Mouse (Mus musculus) embryonic facial prominence, embryonic 12.5 days (tissue): ENCODE data around the gene Adam1b. TPM values are rescaled to one million over a fixed set of nuclear protein-coding genes. Genes with fewer than 3 reads are reported as not detected.

Experiments
- ATAC-seq: fragments of 200-750 bp; cut with Nextera tagmentation; 2 replicates; pipeline ENCODE4 v1.8.0; 2017; ENCODE audit not compliant: insufficient number of reproducible peaks, insufficient read depth, low FRiP score, low TSS enrichment
- H3K27ac ChIP-seq: fragments of 300-500 bp; sonication (generic); 2 replicates; pipeline ENCODE4 v1.5.1; 2016; ENCODE audit warnings: mild to moderate bottlenecking
- H3K27me3 ChIP-seq: fragments of 300-500 bp; sonication (generic); 2 replicates; pipeline ENCODE4 v1.6.1; 2016; ENCODE audit warnings: mild to moderate bottlenecking, moderate library complexity
- H3K36me3 ChIP-seq: fragments of 300-500 bp; sonication (generic); 2 replicates; pipeline ENCODE4 v1.6.1; 2016; ENCODE audit warnings: mild to moderate bottlenecking
- H3K4me1 ChIP-seq: fragments of 300-500 bp; sonication (generic); 2 replicates; pipeline ENCODE4 v1.6.1; 2016
- H3K4me2 ChIP-seq: fragments of 300-500 bp; sonication (generic); replicated peaks from 2 replicates; pipeline ENCODE4 v1.6.1; 2016; ENCODE audit warnings: mild to moderate bottlenecking, moderate library complexity
- H3K4me3 ChIP-seq: fragments of 300-500 bp; sonication (generic); 2 replicates; pipeline ENCODE4 v1.5.1; 2016; ENCODE audit warnings: mild to moderate bottlenecking
- H3K9ac ChIP-seq: fragments of 300-500 bp; sonication (generic); 2 replicates; pipeline ENCODE4 v1.6.1; 2016; ENCODE audit warnings: mild to moderate bottlenecking, moderate library complexity
- H3K9me3 ChIP-seq: fragments of 300-500 bp; sonication (generic); 2 replicates; pipeline ENCODE4 v1.6.1; 2016; ENCODE audit warnings: mild to moderate bottlenecking, moderate library complexity
- WGBS: fragments of 180-500 bp; shearing (Covaris S2); methylation state at CpG from one replicate; pipeline ENCODE4 v1.1.7; 2016; 5-methylcytosine and 5-hydroxymethylcytosine counted together
- polyA plus RNA-seq: library from polyadenylated mRNA; unstranded; fragments of >200 nt; fragmentation: Nextera tagmentation; extraction: Ambion mirVana; gene quantifications from 2 replicates; pipeline ENCODE4 v1.2.1, GENCODE M21; 2016

Adam1b gene
- polyA plus RNA-seq, 1 experiment from 2014 or later, result not detected

DNA sequence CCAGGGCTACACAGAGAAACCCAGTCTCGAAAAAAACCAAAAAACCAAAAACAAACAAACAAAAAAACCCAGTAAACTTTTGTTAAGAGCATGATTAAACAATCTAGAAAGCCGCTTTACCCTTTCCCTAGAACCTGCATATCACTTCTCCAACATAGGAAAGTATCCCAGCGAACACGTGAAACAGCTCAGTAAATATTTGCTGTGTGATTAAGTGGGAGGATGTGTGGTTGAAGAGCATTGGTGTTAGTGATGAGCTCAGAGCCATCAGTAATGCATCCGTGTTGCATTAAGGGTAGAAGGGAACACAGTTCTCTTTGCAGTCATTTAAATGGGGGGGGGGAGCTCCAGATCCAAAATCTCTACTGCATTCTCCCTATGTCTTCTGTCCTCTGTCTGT, 18.4 kb downstream of the Adam1b start:
- no peak for ATAC-seq
- Histone ChIP-seq H3K9me3 (no peaks in the 10 kb centered on the region), H3K4me3 (no peak overlapping the region), H3K27ac (no peak overlapping the region), H3K4me2 (no peak overlapping the region), H3K27me3 (no peaks in the 10 kb centered on the region), H3K36me3 (no peaks in the 10 kb centered on the region), H3K9ac (no peak overlapping the region), H3K4me1 (no peaks in the 10 kb centered on the region)
- 82% methylated on average over 5 of the region's 5 CpGs for WGBS

DNA sequence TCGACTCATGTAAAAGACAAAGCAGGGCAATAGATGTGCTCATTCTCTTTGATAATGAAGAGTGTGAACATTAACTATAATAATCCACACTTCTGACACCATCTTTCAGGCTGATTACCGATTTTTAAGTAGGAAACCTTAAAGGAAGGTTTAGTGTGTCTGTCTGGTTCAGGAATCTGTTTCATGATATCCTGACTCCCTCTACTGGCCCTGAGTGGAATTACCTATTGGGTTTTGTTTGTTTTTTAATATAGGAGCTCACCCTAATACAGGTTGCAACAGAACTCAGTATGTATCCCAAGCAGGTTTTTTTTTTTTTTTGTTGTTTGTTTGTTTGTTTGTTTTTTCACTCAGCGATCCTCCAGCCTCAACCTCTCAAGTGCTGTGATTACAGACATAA, 25.6 kb downstream of the Adam1b start:
- Histone ChIP-seq H3K9me3 (no peaks in the 10 kb centered on the region), H3K4me3 (no peak overlapping the region), H3K4me1 (no peaks in the 10 kb centered on the region), H3K27ac (no peak overlapping the region), H3K27me3 (no peaks in the 10 kb centered on the region), H3K36me3 (no peaks in the 10 kb centered on the region), H3K9ac (no peak overlapping the region), H3K4me2 (no peak overlapping the region)
- 34% methylated on average over 3 of the region's 3 CpGs for WGBS
- ATAC-seq, result no peak

DNA sequence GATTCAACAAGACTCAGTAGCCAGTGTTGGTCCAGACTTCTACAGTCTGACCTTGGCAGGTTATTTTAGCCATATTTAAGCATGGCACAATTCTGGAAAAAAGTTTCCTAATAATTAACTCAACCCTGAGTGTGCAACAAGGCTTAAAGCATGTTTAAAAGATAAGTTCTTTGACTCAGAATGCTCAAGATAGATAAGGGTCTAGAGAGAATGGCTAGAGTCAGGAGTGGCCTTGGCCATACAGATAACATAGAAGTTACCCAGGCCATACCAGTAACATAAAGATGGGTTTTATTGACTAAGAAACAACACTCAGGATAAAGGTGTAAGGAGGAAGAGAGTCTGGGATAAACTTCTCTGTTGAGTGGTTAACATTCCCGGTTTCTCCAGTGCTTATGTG, 27.2 kb downstream of the Adam1b start:
- H3K9me3 ChIP-seq, result no peaks in the 10 kb centered on the region
- no peak overlapping the region for H3K27ac ChIP-seq
- no peak overlapping the region for H3K9ac ChIP-seq
- H3K4me3 ChIP-seq, result no peak overlapping the region
- H3K27me3 ChIP-seq, result no peaks in the 10 kb centered on the region
- H3K4me2 ChIP-seq, result no peak overlapping the region
- no peak for ATAC-seq
- 78% methylated on average over 1 of the region's 1 CpGs for WGBS
- H3K4me1 ChIP-seq, result no peaks in the 10 kb centered on the region
- H3K36me3 ChIP-seq, result no peaks in the 10 kb centered on the region

DNA sequence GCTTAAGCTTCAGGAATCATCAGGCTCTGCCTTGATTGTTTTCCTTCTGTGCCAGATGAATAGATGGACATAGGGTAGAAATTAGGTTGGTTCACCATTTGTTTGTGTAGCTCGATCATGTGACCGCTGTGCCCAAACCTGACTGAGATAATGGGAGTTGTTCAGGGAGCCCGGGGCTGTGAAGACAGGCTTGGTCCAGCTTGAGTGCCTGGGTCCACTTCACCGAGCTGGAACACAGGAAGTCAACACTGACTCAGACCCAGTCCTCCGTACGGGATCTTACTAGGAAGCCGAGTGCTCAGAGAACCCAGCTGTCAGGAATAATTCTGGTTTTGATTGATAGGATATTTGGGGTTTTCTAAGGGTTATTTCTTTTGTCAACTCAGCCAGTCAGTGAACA, 28.6 kb downstream of the Adam1b start:
- H3K36me3 ChIP-seq, result no peaks in the 10 kb centered on the region
- ATAC-seq, result no peak
- no peak overlapping the region for H3K4me3 ChIP-seq
- no peak overlapping the region for H3K27ac ChIP-seq
- H3K4me2 ChIP-seq, result no peak overlapping the region
- H3K9ac ChIP-seq, result no peak overlapping the region
- no peaks in the 10 kb centered on the region for H3K4me1 ChIP-seq
- WGBS, result 68% methylated on average over 7 of the region's 7 CpGs
- no peaks in the 10 kb centered on the region for H3K9me3 ChIP-seq
- no peaks in the 10 kb centered on the region for H3K27me3 ChIP-seq

DNA sequence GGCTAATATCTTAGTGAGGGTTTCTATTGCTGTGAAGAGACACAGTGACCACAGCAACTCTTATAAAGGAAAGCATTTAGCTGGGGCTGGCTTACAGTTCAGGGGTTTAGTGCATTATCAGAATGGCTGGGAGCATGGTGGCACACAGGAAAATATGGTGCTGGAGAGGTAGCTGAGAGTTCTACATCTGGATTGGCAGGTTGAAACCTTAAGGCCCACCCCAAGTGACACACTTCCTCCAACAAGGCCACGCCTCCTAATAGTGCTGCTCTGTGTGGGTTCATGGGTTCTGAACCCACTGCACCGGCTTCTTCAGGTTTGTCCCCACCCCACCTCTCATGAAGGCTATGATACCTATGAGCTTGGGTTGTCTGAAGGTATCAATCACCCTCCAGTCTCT, 30.8 kb downstream of the Adam1b start:
- Histone ChIP-seq H3K4me2 (no peak overlapping the region), H3K4me1 (no peaks in the 10 kb centered on the region), H3K36me3 (no peaks in the 10 kb centered on the region), H3K27ac (no peak overlapping the region), H3K27me3 (no peaks in the 10 kb centered on the region), H3K9ac (no peak overlapping the region), H3K9me3 (no peaks in the 10 kb centered on the region), H3K4me3 (no peak overlapping the region)
- no peak for ATAC-seq
- WGBS, result 78% methylated on average over 2 of the region's 2 CpGs

DNA sequence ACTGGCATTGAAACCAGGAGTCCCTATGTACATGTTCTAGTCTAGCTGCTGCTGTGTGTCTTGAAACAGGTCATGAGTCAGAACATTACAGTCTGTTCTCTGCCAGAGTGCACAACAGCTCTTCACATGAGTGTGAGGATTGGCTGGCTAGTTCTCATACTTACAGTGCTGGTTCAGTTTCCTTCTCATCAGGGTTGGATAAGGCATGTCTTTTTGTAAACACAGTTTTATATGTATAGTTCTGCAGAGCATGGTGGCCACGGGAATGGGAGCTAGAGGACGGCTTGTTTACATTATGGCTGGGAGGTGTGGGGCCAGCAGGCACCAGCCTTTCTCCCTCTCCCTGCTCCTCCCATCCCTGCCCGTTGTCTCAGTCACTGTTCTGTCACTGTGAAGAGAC, 33.7 kb downstream of the Adam1b start:
- 30% methylated on average over 3 of the region's 3 CpGs for WGBS
- Histone ChIP-seq H3K9me3 (no peaks in the 10 kb centered on the region), H3K27me3 (no peaks in the 10 kb centered on the region), H3K9ac (no peak overlapping the region), H3K4me3 (no peak overlapping the region), H3K4me2 (no peak overlapping the region), H3K4me1 (no peaks in the 10 kb centered on the region), H3K27ac (no peak overlapping the region), H3K36me3 (no peaks in the 10 kb centered on the region)
- ATAC-seq, result no peak

DNA sequence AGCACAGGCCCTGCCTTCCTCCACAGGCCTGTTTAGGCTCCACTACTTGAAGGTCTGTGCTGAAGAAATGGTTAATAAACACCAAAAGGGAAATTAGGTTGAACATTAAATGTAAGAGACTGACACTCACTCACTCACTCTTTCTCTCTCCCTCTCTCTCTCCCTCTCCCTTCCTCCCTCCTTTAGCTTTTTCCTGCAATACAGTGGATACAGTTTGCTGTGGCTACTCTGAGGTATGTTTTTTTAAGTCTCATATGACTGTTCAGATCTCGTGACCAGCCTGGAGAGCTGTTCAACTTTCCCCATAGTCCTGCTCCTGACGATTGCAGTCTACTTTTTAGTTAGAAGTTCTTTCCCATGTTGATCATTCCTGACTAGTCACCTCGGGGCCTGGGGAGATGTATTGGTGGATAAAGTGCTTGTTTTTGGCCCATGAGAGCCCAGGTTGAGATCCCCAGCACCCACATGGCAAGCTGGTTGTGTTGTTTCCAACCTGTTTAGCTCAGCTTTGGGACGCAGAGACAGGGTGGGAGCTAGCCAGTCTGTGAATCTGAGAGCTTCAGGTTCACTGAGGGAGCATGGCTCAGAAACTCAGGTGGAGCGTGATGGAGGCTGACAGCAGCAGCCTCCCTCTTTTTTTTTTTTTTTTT, 39.5 kb downstream of the Adam1b start:
- H3K4me3 ChIP-seq, result no peak overlapping the region
- H3K27me3 ChIP-seq, result no peaks in the 10 kb centered on the region
- no peaks in the 10 kb centered on the region for H3K4me1 ChIP-seq
- no peak overlapping the region for H3K4me2 ChIP-seq
- no peak overlapping the region for H3K27ac ChIP-seq
- H3K36me3 ChIP-seq, result no peaks in the 10 kb centered on the region
- 57% methylated on average over 5 of the region's 5 CpGs for WGBS
- ATAC-seq, result no peak
- no peaks in the 10 kb centered on the region for H3K9me3 ChIP-seq
- no peak overlapping the region for H3K9ac ChIP-seq

DNA sequence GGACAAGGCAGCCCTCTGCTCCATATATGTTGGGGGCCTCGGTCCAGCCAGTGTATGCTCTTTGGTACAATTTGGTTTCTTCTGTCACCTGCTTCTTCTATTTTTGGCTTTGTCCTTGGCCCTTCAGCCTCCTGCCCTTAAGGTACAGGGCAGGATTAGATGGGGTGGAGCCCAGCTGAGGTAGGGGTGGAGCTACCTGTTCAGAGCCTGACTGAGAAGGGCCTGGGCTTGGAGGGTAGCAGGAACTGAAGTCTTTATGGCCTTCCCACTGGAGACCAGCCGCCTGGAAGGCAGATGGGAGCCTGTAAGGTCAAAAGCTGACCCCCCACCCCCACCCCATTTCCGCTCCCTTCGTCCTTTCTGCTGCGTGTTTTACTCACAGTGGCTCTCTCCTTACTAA, 40.3 kb downstream of the Adam1b start:
- no peaks in the 10 kb centered on the region for H3K9me3 ChIP-seq
- no peaks in the 10 kb centered on the region for H3K4me1 ChIP-seq
- H3K27me3 ChIP-seq, result no peaks in the 10 kb centered on the region
- H3K36me3 ChIP-seq, result no peaks in the 10 kb centered on the region
- 49% methylated on average over 5 of the region's 5 CpGs for WGBS
- no peak overlapping the region for H3K27ac ChIP-seq
- no peak for ATAC-seq
- H3K4me3 ChIP-seq, result no peak overlapping the region
- H3K4me2 ChIP-seq, result no peak overlapping the region
- H3K9ac ChIP-seq, result no peak overlapping the region

DNA sequence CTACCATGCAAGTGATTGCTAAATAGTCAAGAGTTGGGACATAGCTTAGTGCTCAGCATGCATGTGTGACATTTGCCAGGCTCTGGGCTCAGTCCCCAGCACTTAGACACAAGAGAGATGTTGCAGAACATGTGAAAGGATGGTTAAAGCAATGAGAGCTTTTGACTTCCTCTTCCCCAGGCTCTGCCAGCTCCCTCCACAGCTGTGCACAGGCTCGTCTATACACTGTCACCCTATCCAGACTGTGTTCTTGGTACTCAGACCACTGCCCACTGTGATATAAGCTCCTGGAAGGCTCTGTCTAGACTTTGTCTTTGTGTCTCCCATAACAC, 41.1 kb downstream of the Adam1b start:
- ATAC-seq, result no peak
- H3K27me3 ChIP-seq, result no peaks in the 10 kb centered on the region
- H3K4me3 ChIP-seq, result no peak overlapping the region
- H3K4me1 ChIP-seq, result no peaks in the 10 kb centered on the region
- no peaks in the 10 kb centered on the region for H3K9me3 ChIP-seq
- no peak overlapping the region for H3K4me2 ChIP-seq
- no peak overlapping the region for H3K9ac ChIP-seq
- H3K36me3 ChIP-seq, result no peaks in the 10 kb centered on the region
- WGBS, result 8% methylated on average over 1 of the region's 1 CpGs
- no peak overlapping the region for H3K27ac ChIP-seq

DNA sequence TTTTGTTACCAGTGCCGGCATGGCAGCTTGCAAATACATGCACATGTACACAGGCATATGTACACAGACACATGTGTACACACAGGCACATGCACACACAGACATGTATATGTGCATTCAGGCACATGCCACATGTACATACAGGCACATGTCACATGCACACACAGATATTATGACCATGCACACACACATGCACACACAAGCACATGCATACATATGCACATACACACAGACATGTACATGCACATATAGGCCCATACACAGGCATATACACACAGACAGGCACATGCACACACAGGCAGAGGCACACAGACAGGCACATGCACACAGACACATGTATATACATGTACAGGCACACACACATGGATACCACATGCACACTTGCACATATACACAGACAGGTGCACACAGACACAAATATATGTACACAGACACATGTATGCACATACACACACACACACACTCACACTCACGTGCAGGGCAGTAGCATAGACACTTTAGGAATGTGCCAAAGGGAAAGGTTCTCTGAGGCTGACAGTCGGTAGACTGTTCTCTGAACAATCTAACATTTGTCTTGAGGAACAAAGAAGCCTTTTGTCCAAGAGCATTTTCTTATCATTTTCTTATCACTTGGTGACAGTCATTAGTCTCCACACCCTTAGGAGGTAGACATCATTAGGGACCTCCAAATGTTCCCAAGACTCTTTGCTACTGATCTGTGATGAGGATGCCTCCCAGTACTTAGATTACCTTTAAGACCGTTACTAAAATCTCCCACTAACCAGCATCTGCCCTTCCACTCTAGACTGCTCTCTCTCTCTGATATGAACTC, 41.7 kb downstream of the Adam1b start:
- no peak for ATAC-seq
- 39% methylated on average over 4 of the region's 4 CpGs for WGBS
- H3K9me3 ChIP-seq, result no peaks in the 10 kb centered on the region

DNA sequence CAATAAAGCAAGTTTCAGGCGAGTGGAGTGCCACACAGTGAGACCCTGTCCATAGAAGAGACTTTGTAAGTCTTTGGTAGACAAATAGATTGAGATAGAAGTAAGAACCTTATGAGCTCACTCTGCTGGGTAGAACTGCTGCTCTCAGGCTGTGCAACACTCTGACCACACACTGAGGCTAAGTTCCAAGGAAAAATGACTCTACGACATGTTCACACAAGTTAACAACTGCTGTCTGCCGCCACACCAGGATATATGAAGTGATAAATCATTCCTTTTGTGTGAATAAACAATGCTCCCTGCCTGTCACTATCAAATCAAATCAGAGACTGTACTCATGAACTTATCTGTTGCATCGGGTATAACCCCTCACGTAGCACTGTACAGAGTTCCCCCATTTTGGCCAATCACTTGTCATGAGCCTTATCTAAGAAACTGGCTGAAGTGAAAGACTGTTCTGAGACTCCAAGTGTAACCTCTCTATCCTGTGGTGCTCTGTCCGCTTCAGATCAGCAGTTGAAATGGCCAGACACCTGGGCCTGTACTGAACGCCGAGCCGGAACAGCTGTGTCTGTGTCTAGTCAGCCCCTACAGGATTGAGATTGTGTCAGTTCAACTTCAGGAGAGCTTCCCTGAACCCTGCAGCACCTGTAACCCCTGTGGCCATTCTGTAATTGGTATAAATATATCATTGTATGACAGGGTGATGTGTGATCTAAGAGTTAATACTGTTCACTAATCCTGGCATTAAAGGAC, 47.5 kb downstream of the Adam1b start:
- Histone ChIP-seq H3K4me3 (no peak overlapping the region), H3K36me3 (no peaks in the 10 kb centered on the region), H3K27me3 (no peaks in the 10 kb centered on the region), H3K4me1 (peaks cover 20% of the 10 kb centered on the region), H3K9ac (no peak overlapping the region), H3K9me3 (no peaks in the 10 kb centered on the region), H3K27ac (no peak overlapping the region), H3K4me2 (no peak overlapping the region)
- no peak for ATAC-seq
- 78% methylated on average over 9 of the region's 9 CpGs for WGBS

More for the DNA sequence above, 41.7 kb downstream of the Adam1b start:
- H3K4me3 ChIP-seq, result no peak overlapping the region
- no peaks in the 10 kb centered on the region for H3K4me1 ChIP-seq
- H3K9ac ChIP-seq, result no peak overlapping the region
- no peak overlapping the region for H3K4me2 ChIP-seq
- no peaks in the 10 kb centered on the region for H3K36me3 ChIP-seq
- no peak overlapping the region for H3K27ac ChIP-seq
- H3K27me3 ChIP-seq, result no peaks in the 10 kb centered on the region

DNA sequence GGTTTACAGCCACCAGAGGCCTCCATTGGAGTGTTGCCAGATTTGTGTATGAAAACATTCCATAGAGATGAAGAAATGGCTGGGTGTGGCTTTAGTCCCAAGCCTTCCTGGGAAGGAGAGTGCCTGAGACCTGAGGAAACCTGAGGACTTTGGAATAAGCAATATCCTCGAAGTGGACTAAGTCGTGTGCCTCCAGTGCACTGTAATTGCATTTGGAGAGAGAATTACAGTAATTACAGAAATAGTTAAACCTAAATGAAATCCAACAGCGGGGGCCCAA, 48.8 kb downstream of the Adam1b start:
- Histone ChIP-seq H3K4me1 (peaks cover 23% of the 10 kb centered on the region), H3K9me3 (no peaks in the 10 kb centered on the region), H3K27me3 (no peaks in the 10 kb centered on the region), H3K9ac (no peak overlapping the region), H3K4me3 (no peak overlapping the region), H3K36me3 (0 out of 2 replicates have a peak, but pooled peaks cover 3% of the 10 kb centered on the region), H3K4me2 (no peak overlapping the region), H3K27ac (no peak overlapping the region)
- WGBS, result 67% methylated on average over 3 of the region's 3 CpGs
- ATAC-seq, result no peak
